Mouse (Mus musculus): ENCODE data around the gene 1700088E04Rik. TPM values are rescaled to one million over a fixed set of nuclear protein-coding genes. Genes with fewer than 3 reads are reported as not detected.

The 1700088E04Rik gene
- total RNA-seq, 2 experiments from 2014 or later: 5.5 to 7.3 TPM

DNA sequence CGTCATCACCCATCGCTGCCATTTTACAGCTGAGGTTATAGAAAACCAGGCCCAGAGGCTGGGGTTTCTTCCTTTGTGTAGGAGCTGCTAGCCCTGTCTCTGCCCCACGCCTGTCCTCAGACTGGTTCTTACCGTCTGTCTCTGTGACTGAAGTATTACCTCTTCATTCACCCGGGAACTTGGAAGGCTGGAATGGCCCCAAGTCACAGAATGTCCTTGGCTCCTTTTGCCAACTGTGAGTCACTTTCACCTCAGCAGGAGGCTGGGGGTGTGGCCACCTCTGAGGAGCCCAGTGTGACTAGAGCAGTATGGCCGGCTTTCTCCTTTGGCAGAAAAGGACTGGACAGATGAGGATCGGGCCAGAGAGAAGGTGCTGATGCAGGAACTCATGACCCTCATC lies 9.6 kb downstream of the 1700088E04Rik start:
- DNase-seq: peak; percentile 91 to 92

DNA sequence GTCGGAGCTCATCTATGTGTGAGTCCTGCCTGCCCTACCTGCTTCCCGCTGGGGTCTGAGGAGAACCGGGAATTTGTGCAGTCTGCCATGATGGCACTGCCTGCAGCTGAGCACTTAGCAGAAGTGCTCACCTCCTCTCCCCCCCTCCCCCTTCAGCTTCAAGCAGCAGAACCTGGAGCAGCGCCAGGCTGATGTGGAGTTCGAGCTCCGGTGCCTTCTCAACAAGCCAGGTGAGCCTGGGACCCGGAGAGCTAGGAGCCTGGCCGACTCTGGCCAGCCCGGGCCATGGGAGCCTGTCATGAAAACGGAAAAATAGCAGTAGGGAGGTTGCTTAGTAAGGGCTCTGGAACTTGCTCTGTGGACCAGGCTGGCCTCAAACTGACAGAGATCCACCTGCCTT lies 10.3 kb downstream of the 1700088E04Rik start:
- peak in 1 of 2 experiments; percentile 53 for DNase-seq

DNA sequence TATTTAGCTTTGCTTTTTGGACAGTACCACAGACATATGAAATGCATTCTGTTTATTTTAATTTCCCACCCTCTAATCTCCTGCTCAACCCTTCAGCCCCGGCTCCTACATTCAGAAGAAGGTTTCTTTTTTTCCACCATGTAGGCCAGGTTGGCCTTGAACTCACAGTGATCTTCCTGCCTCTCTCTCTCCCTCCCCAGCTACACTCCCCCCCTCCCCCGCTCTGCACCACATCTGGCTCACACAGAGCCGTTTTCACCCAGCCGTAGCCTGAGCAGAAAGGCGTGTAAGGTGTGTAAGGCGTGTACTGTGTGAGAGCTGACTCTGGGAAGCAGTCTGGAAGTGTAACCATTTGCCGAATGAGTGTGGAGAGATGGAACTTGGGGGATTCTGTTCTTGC lies 11.7 kb downstream of the 1700088E04Rik start:
- peak; percentile 63 to 72 for DNase-seq

DNA sequence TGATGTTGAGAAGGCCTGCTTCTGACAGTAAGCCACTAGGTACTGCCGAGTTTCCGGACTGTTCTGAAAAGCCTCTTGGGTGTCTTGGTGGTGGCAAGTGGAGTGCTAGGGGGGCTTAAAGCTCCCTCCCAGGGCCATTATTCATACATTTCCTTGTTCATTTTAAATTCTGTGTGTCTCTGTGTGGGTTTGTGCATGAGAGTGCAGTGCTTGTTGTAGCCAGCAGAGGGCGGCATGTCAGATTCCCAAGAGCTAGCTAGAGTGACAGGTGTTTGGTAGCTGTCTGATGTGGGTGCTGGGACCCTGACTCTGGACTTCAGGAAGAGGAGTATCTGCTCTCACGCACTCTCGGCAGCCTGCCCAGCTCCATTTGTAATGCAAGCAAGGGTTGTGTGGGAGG lies 12.8 kb downstream of the 1700088E04Rik start:
- no peak for DNase-seq

DNA sequence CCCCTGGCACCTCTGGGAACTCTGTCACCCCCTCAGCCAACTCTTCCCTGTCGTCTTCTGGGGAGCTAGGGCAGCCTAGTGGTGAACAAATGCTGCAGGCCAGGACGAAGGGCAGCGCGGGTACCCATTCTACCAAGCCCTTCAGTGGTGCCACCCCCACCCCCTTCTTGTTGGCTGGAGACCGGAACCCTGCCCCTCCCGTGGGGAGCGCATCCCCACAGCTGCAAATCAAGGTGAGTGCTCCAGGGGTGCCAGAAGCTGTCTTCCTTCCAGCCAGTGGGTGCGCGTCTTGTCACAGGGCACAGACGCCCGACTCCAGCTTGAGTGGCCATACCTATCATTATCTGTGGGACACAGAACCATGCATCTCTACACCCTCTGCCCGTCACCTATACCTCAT lies 14.0 kb downstream of the 1700088E04Rik start:
- DNase-seq: no peak

DNA sequence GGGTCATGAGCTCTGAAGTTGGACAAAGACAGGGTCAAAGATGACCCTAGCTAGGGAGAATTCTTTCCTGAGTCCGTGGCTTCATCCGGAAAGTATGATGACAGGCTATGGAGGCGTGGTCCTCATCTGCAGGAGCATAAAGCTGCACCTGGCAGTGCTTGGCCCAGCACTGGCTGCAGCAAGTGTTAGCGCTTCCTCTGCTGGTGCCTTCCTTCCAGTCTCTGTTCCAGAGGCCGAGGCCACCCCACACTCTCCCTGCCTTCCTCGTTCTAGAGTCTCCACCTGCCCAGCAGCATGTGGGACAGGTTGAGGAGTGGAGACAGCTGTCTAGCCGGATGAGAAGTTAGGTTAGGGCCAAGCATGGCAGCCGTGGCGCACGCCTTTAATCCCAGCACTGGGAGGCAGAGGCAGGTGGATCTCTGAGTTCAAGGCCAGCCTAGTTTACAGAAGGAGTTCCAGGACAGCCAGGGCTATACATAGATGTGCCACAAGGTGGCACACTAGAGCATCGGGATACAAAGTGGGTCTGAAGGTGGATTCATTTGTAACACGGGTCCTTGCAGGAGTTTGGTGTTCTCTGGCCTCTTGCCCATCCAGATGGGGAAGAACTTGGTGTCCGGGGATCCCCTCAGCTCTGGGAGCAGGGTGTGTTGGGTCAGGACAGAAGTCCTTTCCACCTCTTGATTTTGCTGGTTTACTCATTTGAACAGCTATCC lies 14.7 kb downstream of the 1700088E04Rik start:
- peak; percentile 50 to 55 for DNase-seq

DNA sequence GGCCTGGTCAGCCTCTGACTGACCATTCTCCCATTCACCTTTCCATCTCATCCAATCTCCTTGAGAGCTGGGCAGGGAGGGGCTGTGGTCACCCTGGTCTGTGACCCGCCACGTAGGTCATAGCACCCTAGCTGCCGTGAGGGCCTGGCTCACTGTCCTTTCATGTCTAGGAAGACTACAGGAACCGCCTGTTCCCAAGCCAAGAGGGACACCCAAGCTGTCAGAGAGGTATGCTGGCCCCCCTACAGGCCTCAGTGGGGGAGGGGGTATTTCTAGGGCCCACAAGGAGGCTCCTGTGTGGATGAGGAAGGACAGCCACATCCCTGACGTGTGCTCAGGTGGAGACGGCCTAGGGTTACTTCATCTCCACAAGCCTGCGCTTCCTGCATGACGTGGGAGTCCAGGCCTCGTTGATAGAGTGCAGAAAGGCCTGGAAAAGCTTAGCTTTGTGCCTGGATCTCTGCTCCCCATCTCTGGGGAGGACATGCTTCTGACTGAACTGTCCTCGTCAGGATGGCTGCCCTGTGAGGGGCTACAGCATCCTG lies 16.6 kb downstream of the 1700088E04Rik start:
- DNase-seq: no peak

DNA sequence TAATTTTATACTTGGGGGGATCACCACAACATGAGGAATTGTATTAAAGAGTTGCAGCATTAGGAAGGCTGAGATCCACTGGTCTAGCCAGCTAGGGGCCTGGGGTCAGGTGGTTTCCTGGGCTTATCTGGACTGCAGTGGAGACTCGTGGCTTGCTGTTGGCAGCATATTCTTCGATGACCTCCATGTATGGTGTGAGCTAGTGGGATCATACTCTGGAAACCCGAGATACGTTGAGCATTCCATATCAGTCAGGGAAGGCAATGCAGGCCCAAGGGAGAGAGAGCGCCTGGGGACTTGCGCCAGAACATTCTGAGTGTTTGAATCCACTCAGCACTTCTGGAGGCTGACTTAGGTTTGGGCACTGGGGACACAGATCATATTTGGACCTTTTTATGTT lies 17.3 kb downstream of the 1700088E04Rik start:
- DNase-seq: no peak

DNA sequence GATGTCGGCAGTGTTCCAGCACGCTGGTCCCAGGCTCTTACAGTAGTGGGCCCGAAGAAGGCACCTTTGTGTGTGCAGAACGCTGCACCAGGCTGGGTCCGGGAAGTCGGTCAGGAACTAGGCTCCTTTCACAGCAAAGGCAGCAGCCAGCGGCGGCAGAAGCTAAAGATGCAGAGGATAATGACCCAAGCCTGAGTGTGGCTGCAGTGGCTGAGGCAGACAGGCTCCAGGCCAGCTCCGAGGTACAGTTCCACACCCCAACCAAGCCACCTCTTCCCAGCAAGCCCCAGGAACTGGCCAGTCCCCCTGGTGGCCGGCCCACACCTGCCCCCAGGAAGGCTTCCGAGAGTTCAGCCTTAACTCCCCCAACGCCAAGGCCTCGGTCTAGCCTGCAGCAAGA lies 18.5 kb downstream of the 1700088E04Rik start:
- DNase-seq: no peak

DNA sequence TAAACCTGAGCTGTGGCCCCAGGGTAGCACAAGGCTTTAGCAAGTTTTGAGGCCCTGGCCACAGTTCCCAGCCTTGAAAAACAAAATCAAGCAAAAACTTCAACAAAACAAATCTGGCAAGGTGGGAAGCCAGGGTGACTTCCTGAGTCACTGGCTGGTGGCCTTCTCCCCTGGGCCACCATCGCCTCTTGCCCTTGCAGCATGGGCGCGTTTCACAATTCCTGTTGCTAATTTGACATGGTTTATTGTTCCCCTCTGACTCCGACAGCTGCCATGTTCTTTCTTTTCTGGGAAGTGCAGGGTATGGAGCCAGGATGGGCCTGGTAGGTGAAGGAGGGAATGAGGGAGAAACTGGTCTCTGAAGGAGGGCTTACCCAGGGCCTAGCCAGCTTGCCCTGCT lies 18.9 kb downstream of the 1700088E04Rik start:
- DNase-seq: peak; percentile 50 to 65

DNA sequence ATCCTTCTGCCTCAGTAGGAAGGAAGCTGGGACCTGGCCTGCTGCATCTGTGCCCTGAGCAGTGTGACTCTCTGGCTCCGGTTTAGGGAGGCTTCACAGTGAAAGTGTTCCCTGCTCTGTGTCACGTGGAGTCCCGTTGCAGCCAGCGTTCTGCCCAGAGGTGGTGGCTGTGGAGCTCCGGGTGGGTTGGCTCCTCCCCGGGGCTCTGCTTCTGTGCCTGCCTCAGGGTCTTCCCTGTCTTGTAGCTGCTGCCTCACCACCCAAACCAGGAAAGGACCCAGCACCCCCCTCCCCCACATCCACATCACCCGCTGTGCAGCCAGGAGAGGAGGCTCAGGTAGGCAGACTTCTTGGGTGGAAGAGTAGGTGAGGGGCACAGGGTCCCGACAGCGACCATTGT lies 21.6 kb downstream of the 1700088E04Rik start:
- no peak for DNase-seq

DNA sequence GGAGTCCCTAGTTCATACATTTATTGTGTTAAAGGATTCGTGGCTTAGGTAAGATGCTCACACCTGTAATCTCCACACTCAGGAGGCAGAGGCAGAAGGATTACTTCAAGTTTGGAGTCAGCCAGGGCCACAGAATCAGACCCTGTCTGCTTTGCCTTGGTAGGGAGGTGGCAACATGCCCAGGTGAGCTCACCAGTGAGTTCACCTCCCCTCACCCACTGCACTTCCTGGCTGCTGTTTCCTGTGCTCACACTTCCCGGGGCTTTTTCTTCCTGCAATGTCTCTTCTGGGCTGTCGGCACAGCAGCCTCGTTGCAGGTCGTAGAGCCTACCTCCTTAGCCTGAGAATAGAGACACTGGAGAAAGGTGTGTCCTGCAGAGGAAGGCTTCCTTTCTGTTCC lies 25.8 kb downstream of the 1700088E04Rik start:
- peak in 1 of 2 experiments; percentile 48 for DNase-seq

DNA sequence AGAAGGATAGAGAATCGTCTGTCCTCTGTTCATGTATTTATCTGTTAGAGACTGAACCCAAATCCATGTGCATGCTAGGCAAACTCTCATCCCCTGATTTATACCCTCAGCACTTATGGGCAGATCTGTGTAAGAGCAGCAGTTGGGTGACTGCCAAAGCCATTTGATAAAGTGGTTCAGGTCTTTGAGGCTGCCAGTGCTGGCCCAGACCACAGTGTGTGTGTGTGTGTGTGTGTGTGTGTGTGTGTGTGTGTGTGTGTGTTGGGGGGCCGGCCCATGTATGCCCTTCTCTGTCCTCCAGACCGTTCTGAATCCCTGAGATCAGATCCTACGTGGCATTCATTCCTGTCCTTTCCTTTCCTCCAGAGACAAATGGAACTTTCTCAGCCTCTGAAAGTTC lies 29.3 kb downstream of the 1700088E04Rik start:
- DNase-seq: peak; percentile 61 to 72

DNA sequence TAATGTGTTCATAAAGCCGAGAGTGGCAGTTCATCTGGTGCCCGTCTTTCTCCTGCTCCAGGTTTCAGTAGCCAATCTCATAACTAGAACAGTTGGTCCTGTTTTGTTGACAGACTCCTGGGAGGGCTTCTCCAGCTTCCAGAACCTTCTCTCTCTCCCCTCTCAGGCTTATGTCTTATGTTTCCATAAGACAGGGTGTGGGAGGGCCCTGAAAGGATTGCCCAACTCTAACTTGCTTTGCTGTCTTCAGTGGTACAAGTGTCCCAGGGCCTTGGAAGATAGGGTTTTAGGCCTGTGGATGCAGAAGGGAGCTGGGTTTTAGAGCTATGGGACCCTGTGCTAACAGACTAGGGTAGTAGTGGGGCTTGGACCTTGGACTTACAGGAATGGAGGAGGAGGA lies 30.5 kb downstream of the 1700088E04Rik start:
- no peak for DNase-seq

DNA sequence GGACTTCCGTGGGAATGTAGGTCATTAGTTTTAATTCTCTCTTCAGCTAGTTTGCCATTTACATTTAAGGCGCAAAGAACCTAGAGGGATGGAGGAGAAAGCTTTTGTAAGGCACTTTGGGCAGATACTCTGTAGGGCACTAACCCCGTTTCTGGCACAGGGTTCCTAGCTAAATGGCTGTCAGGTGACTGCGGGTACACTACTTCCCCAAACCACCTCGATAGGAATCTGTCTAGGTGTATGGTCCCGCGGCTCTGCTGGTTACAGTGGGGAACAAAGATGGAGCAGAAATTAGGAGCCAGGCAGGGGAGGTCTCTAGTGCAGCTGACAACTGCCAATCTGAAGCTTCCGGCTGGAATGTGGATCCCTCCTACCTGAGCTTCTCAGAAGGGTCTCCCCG lies 31.0 kb downstream of the 1700088E04Rik start:
- DNase-seq: no peak

DNA sequence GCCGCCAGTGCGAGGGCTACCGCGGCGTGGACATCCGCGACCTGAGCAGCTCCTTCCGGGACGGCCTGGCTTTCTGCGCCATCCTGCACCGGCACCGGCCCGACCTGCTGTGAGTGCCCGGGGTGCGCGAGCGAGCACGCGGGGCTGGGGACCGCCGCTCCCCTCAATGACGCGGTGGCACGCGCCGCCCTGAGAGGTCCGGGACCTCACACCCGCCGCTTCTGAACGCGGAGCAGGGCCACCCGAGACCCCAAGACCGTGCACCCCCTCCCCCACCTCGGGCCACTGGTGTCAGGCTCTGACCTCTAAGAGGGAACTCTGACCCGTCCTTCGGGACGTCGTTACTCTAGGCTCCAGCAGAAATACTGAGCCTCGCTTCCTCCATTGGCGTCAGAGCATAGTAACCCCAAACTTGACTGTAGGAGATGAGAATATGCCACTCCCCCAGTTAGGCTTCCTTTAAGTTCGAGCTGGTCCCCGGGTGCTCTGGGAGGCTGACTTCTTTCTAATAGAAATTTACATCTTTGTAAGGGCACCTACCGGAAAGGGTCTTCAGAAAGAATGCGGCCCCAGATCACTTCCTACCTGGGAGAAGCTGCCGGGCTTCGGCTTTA lies 31.6 kb downstream of the 1700088E04Rik start:
- peak; percentile 44 to 64 for DNase-seq

DNA sequence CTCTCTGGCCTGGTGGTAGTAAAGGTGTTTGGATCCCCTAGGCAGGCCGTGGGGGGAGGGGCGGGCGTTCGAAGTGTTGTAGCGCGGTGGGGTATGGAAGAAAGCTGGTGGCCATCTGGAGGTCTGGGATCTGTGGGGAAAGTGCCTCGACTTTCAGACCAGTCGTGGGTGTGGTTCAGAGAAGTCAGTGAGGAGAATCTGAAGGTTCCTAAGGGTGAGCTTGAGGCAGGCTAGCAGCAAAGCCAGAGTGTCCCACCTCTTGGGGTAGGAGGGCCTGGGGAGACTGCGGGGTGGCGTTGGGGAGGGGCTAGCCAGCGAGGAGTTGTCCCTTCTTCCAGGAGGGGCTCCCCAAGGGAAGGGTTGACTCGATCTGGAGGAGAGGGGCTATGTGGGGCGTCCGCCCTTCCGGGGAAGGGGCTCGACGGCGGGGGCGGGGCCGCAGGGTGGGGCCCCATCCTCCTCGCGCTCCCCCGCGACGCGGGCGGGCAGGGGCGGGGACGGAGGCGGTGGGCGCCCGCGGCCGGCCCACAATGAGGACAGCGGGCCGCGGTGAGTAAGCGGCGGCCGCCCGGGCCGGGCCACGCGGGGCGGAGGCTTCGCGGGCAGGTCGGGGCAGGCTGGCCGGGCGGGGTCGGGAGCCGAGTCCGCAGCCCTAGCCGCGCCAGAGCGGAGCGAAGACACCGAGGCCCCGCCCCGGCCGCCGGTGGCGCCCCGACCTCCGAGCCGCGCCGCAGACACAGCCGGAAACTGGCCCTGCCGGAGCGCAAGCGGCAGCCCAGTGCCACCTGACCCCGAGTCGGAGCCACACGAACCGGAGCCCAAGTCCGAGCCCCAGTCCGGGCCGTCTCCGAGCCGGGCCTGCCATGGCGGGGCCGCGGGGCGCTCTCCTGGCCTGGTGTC lies 32.4 kb downstream of the 1700088E04Rik start, which contains the start of gene Micall1:
Micall1 (plus strand) TSS at position 478 of the 900 bp plus-strand sequence.
- DNase-seq: peak; percentile 92

DNA sequence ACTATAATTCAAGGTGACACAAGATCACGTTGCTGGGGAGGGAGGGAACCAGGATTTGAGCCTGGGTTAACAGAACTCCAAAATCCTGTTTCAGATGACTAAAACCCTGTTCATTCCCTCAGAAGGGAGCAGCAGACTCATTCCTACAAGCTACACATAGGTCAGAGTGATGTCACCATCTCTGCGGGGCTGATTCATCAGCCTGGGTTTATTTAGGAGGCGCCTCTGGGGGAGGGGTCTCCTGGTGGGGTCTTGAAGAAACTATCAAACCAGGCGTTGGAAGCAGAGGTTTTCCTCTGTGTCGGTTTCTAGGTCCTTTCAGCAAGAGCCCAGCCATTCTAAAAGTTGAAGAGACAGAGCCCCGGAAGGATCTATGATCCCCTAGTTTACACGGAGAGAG lies 33.1 kb downstream of the 1700088E04Rik start:
- DNase-seq: peak; percentile 55 to 57

DNA sequence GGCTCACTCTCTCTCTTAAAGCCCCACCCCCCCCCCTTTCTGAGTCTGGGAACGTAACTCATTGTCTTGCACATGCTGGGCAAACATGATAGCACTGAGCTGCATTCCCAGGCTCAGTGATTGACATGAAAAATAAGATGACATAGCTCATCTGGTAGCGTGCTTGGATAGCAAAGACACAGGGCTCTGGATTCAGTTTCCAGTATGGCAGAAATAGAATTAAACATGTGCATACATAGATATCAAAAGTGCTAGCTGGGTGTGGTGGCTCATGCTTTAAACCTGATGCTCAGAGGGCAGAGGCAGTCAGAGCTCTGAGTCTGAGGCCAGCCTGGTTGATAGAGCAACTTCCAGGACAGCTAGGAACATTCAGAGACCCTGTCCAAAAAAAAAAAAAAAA lies 35.2 kb downstream of the 1700088E04Rik start:
- DNase-seq: no peak

DNA sequence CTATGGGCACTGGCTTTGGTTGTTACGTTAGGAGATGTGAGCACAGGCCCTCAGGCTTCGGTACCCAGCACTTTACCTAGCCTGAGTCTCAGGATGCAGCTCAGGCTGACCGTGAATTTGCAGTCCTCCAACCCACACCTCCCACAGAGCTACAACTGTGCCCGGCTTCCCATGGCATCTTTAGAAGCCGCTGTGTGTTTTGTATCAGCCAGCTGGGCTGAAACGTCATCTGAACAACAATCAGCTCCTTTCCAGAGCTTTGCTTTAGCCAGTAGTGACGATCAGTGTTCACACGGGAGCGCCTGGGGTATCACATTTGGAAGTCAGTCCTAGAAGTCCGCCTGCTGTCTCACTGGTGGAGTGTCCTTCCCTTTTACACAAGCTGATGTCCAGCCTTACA lies 37.8 kb downstream of the 1700088E04Rik start:
- DNase-seq: no peak

DNA sequence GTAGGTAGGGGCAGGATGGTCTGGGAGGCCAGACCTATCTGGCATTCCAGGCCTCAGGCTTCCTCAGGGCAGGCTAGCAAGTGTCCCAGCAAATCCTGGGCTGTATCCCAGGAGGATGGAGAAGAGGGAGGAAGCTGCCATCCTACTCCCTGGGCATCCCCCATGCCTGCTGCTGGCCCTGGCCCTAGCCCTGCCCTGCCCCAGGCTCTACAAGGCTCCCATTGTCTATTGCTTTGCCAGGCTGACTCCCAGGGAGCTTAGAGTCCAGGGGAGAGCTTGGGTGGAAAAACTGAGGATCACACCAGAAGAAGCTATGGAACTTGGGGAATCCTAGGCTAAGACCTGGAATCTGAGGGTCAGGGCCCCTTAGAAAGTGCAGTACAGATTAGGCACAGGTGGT lies 39.5 kb downstream of the 1700088E04Rik start:
- DNase-seq: no peak

DNA sequence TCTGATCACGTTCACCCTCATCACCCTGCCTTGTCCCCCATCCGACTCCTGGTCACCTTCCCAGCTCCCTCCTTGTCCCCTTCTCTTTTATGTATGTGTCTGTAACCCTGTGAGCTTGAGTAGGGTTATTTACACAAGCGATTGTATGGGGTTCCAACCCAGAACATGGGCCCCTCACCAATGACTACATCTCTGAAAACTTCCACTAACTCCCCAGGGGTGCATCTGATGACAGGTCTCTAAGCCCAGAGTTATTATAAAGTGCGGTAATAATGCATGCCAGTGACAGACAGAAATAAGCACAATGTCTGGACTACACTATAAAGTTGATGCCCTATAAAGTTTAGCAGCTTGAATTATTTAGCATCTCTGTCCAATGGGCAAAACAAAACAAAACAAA lies 40.7 kb downstream of the 1700088E04Rik start:
- DNase-seq: no peak

DNA sequence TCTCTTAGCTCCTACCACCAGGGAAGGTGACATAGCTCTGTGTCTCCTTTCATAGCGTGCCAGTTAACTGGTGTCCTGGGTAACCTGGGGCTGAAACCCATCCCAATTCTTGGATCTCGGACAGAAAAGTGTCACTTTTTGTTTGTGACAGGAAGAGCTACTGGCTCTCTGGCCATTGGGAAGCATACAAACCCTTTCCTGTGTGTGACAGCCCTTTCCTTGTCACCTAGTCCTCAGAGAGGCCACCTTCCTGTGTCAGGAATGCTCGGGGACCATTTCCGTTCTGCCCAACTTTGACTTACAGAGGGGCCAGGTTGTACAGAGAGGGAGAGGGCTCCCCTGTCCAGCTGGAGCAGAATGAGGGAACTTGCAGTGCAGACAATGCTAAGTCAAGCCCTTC lies 41.6 kb downstream of the 1700088E04Rik start:
- peak in 1 of 2 experiments; percentile 39 for DNase-seq

Data from adrenal gland, postnatal 36 days (tissue).